Mouse (Mus musculus): Measurements from ENCODE around the gene Gas7.

GRCm38 (mm10) chr11:67636201-67636600 is 181.0 kb downstream of the Gas7 start:
- TF ChIP-seq EP300 (IDR thresholded peaks at IDR 0.05; ENCODE audit: insufficient read depth, low read depth, low read length), result no peak
- no peak for TF ChIP-seq CTCF (IDR thresholded peaks at IDR 0.05)

Data from heart, adult 2 months (tissue).